Mouse (Mus musculus) heart, embryonic 13.5 days (tissue): Measurements from ENCODE around the gene Vdac1. TPM values are rescaled to one million over a fixed set of nuclear protein-coding genes. Genes with fewer than 3 reads are reported as not detected.

Source experiments
- ATAC-seq: fragments of 200-750 bp; cut with Nextera tagmentation; 2 replicates; pipeline ENCODE4 v1.8.0; 2017; ENCODE audit warnings: moderate TSS enrichment; ENCODE audit not compliant: insufficient number of reproducible peaks, low FRiP score, low TSS enrichment; ENCODE audit errors: extremely low read depth
- H3K27ac ChIP-seq: fragments of 300-500 bp; sonication (generic); replicated peaks from 2 replicates; pipeline ENCODE4 v1.5.1; 2015; ENCODE audit warnings: moderate library complexity, mild to moderate bottlenecking, inconsistent platforms
- H3K27me3 ChIP-seq: fragments of 300-500 bp; sonication (generic); replicated peaks from 2 replicates; pipeline ENCODE4 v1.6.1; 2015; ENCODE audit warnings: mild to moderate bottlenecking, inconsistent platforms
- H3K36me3 ChIP-seq: fragments of 300-500 bp; sonication (generic); 2 replicates; pipeline ENCODE4 v1.6.1; 2015; ENCODE audit warnings: mild to moderate bottlenecking, inconsistent platforms
- H3K4me1 ChIP-seq: fragments of 300-500 bp; sonication (generic); 2 replicates; pipeline ENCODE4 v1.6.1; 2015; ENCODE audit warnings: inconsistent platforms
- H3K4me2 ChIP-seq: fragments of 300-500 bp; sonication (generic); 2 replicates; pipeline ENCODE4 v1.6.1; 2015; ENCODE audit warnings: inconsistent platforms, mild to moderate bottlenecking, moderate library complexity
- H3K4me3 ChIP-seq: fragments of 300-500 bp; sonication (generic); 2 replicates; pipeline ENCODE4 v1.5.1; 2015; ENCODE audit warnings: moderate library complexity, mild to moderate bottlenecking, inconsistent platforms
- H3K9ac ChIP-seq: fragments of 300-500 bp; sonication (generic); 2 replicates; pipeline ENCODE4 v1.6.1; 2015; ENCODE audit warnings: inconsistent platforms, mild to moderate bottlenecking, moderate library complexity
- H3K9me3 ChIP-seq: fragments of 300-500 bp; sonication (generic); 2 replicates; pipeline ENCODE4 v1.6.1; 2016; ENCODE audit warnings: inconsistent platforms
- WGBS: fragments of 180-500 bp; shearing (Covaris S2); methylation state at CpG from one replicate; pipeline ENCODE4 v1.1.7; 2015; ENCODE audit warnings: mixed read lengths; 5-methylcytosine and 5-hydroxymethylcytosine counted together
- polyA plus RNA-seq: library from polyadenylated mRNA; unstranded; fragments of >200 nt; fragmentation: Nextera tagmentation; extraction: Ambion mirVana; gene quantifications from 2 replicates; pipeline ENCODE4 v1.2.1, GENCODE M21; 2015

The Vdac1 gene
- polyA plus RNA-seq, 1 experiment from 2014 or later = 414 TPM

DNA sequence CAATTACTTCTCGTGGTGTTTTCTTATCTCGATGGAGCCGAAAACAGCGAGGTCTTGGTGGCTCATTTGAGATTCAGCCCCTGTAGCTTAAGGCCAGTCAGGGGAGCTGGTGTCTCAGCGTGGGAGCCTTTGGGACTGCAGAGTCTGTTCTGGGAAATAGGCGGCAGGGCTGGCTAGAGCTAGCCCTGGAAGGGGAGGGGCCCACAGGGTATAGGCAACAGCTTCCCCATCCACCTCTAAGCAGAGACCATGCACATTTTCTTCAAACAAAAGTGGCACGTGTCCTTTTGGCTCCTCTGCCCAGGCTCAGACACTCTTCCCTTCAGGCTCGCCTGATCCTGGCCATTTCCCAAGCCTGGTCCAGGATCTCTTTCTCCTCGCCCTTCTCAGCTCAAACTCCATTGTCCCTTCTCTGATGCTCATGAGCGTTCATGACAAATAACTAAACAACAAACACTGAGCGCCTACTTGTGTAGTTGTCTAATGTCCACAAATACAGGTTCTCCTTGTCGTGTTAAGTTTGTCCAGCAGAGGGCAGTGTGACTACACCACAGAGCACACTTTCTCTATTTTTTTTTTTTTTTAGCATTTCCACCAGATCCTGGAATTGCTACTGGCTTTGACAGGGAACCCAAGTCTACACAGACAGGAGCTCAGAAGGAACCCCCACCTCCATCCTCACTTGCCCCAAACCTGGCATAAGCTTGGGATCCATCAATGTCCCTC lies 60.6 kb downstream of the Vdac1 start:
- Histone ChIP-seq H3K9ac (no peak overlapping the region), H3K9me3 (no peaks in the 10 kb centered on the region), H3K4me3 (no peak overlapping the region), H3K4me1 (peaks cover 9% of the 10 kb centered on the region), H3K36me3 (no peaks in the 10 kb centered on the region), H3K4me2 (no peak overlapping the region), H3K27me3 (no peaks in the 10 kb centered on the region), H3K27ac (no peak overlapping the region)
- 31% methylated on average over 12 of the region's 12 CpGs for WGBS
- no peak for ATAC-seq

DNA sequence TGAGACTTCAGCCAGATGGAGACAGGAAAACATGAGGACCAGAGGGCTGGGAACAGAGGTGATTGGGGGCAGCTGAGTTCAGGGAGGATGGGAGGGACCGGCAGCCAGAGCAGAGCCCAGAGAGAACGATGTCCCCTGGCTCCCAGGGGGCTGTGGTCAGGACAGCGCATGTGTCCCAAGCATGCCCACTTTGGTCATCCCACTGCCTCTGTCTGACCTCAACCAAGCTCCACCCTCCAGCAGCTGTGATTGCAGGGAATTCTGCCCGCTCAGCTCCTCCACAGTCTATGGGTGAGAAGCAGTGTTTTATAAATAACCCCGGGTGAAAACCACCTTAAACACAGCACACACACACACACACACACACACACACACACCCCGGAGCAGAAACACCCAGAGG lies 68.8 kb downstream of the Vdac1 start:
- no peak overlapping the region for H3K4me3 ChIP-seq
- 0 out of 2 replicates have a peak overlapping the region, but pooled peaks have one; percentile 9 for H3K9ac ChIP-seq
- no peak for ATAC-seq
- peaks cover 7% of the 10 kb centered on the region; the same call in 1 of the 2 replicates for H3K4me1 ChIP-seq
- no peaks in the 10 kb centered on the region; the same call in 1 of the 2 replicates for H3K9me3 ChIP-seq
- no peak overlapping the region for H3K27ac ChIP-seq
- H3K36me3 ChIP-seq = no peaks in the 10 kb centered on the region
- no peak overlapping the region for H3K4me2 ChIP-seq
- 56% methylated on average over 6 of the region's 6 CpGs for WGBS
- H3K27me3 ChIP-seq = no peaks in the 10 kb centered on the region

DNA sequence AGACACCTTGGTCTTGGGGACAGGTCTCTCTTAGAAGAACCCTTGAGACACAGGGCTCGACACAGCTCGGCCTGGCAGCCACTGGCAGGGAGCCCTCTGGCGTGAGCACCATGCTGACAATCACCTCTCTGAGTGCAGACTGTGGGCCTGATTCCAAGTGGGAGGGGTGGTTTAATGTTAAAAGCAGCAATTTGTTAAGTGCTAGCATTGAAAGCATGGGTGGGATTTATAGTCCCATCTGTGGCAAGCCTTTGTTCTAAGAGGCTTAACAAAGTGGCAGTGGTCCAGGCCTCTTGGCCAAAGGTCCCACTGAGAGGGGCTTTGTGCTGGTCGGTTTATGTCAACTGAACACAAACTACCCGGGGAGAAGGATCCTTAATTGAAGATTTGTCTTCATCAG lies 70.9 kb downstream of the Vdac1 start:
- no peak overlapping the region for H3K4me3 ChIP-seq
- no peak overlapping the region for H3K9ac ChIP-seq
- peaks cover 5% of the 10 kb centered on the region; the same call in 1 of the 2 replicates for H3K27me3 ChIP-seq
- no peaks in the 10 kb centered on the region for H3K36me3 ChIP-seq
- H3K4me1 ChIP-seq = peaks cover 7% of the 10 kb centered on the region; the same call in 1 of the 2 replicates
- no peak overlapping the region for H3K4me2 ChIP-seq
- H3K9me3 ChIP-seq = no peaks in the 10 kb centered on the region; the same call in 1 of the 2 replicates
- no peak for ATAC-seq
- H3K27ac ChIP-seq = no peak overlapping the region
- WGBS = 65% methylated on average over 5 of the region's 5 CpGs

DNA sequence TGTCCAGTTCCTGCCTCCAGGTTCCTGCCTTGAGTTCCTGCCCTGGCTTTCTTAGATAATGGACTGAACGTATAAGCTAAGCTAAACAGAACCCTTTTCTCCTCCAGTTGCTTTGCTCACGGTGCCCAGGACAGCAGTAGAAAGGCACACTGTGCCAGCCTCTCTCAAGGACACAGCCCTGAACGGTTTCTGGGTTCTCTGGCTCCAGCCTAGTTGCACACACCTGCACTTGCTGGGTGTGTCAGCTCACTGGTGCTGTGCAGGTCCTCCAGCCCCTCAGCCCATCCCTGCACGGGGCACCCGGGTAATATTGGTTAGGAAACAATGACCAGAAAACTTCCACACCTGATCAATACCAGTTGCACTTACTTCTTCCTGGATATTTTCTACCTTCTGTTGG lies 71.5 kb downstream of the Vdac1 start:
- Histone ChIP-seq H3K27me3 (peaks cover 10% of the 10 kb centered on the region; the same call in 1 of the 2 replicates), H3K4me2 (no peak overlapping the region), H3K36me3 (no peaks in the 10 kb centered on the region), H3K4me3 (no peak overlapping the region), H3K4me1 (peaks cover 10% of the 10 kb centered on the region), H3K9ac (no peak overlapping the region), H3K27ac (no peak overlapping the region), H3K9me3 (no peaks in the 10 kb centered on the region; the same call in 1 of the 2 replicates)
- 79% methylated on average over 5 of the region's 5 CpGs for WGBS
- no peak for ATAC-seq

DNA sequence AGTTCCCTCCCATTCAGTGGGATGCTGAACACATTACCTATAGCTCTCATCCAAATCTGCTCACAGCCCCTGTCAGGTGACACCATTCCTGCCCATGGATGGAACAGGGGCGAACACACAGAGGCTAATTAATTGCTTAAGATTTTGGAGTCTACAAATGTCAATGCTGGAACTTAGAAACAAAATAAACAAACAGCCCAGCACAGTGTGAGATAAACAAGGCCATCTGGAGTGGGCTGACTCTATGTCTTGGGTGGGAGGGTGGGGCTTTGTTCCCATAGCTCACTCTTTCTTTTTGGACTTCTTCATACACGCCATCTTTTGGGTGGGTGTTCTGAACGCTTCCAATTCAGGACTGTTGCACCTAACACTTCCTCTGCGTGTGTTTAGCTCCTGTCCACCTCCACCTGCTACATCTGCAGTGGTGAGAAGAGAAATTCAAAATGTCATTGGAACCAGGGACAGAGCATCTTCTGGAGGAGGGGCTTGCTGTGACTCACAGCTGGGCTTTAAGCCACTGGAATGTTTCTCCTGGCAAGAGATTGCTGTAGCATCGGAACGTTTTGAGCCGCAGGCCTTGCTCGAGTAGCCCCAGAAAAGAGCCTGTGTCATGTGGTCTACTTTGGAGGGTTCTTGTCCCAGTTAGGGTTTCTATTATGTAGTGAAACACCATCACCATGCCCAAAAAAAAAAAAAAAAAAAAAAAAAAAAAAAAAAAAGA lies 72.6 kb downstream of the Vdac1 start:
- Histone ChIP-seq H3K4me2 (no peak overlapping the region), H3K4me1 (peaks cover 21% of the 10 kb centered on the region), H3K4me3 (no peak overlapping the region), H3K27me3 (peaks cover 14% of the 10 kb centered on the region; the same call in 1 of the 2 replicates), H3K9me3 (no peaks in the 10 kb centered on the region; the same call in 1 of the 2 replicates), H3K36me3 (no peaks in the 10 kb centered on the region), H3K9ac (no peak overlapping the region), H3K27ac (no peak overlapping the region)
- WGBS = 60% methylated on average over 8 of the region's 8 CpGs
- ATAC-seq = no peak

DNA sequence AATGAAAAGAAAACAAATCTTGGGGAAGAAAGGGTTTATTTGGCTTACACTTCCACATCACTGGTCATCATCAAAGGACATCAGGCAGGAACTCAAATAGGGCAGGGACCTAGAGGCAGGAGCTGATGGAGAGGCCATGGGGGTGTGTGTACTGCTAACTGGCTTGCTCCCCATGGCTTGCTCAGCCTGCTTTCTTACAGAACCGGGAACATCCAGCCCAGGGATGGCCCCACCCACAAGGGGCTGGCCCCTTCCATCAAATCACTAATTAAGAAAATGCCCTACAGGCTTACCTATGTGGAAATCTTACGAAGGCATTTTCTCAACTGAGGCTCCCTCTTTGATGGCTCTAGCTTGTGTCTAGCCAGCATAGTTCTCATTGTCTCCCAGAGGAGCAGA lies 73.1 kb downstream of the Vdac1 start:
- Histone ChIP-seq H3K9me3 (no peaks in the 10 kb centered on the region; the same call in 1 of the 2 replicates), H3K27ac (no peak overlapping the region), H3K4me1 (peaks cover 23% of the 10 kb centered on the region), H3K9ac (no peak overlapping the region), H3K4me3 (no peak overlapping the region), H3K27me3 (peaks cover 14% of the 10 kb centered on the region; the same call in 1 of the 2 replicates), H3K4me2 (no peak overlapping the region), H3K36me3 (no peaks in the 10 kb centered on the region)
- 45% methylated on average over 2 of the region's 2 CpGs for WGBS
- no peak for ATAC-seq

DNA sequence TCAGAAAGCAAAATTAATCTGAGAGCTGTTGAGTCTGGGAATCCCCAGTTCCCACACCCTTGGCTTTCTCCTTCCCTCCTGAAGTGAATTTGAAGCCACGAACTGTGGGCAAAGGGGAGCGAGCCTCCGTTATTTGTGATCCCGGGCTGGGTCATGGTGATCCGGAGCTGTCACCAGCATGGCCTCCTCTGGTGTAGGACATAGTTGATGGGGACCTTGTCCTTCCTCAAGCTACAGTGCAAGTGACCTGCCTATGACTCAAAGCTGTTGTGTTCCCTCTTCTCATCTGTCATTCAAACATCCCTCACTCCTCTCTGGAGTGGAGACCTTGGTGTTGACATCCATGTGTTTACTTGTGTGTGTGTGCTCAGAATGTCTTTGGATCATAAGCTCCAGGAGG lies 74.8 kb downstream of the Vdac1 start:
- ATAC-seq = no peak
- Histone ChIP-seq H3K4me3 (no peak overlapping the region), H3K27ac (no peak overlapping the region), H3K4me2 (no peak overlapping the region), H3K9ac (no peak overlapping the region), H3K9me3 (no peaks in the 10 kb centered on the region; the same call in 1 of the 2 replicates), H3K27me3 (peaks cover 14% of the 10 kb centered on the region; the same call in 1 of the 2 replicates), H3K36me3 (no peaks in the 10 kb centered on the region), H3K4me1 (peaks cover 16% of the 10 kb centered on the region)
- WGBS = 77% methylated on average over 5 of the region's 5 CpGs

DNA sequence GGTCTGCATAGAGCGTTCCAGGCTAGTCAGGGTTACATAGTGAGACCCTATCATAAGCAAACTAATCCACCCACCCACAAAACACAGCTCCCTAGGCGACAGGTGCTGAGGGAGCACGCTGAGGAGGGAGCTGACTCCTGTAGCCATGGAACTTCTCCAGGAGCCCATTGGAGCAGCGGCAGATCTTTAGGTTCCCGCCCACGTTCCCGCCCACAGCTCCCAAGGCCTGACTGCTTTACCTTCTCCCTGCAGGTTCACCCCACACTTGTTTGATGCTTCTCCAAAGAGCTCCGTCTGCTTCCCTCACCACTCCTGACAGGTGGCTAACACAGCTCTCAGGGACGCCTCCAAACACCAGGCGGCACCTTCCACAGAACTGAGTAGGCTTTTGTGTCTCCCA lies 76.5 kb downstream of the Vdac1 start:
- peaks cover 14% of the 10 kb centered on the region; the same call in 1 of the 2 replicates for H3K27me3 ChIP-seq
- no peak overlapping the region for H3K4me3 ChIP-seq
- H3K36me3 ChIP-seq = no peaks in the 10 kb centered on the region
- no peak overlapping the region for H3K9ac ChIP-seq
- no peaks in the 10 kb centered on the region for H3K9me3 ChIP-seq
- ATAC-seq = no peak
- H3K4me2 ChIP-seq = no peak overlapping the region
- 25% methylated on average over 10 of the region's 10 CpGs for WGBS
- H3K27ac ChIP-seq = no peak overlapping the region
- H3K4me1 ChIP-seq = peaks cover 16% of the 10 kb centered on the region

Other genes with a start within 250 kb of the Vdac1 start
- not detected in 2 replicates for gene Olfr1373, start 215.3 kb upstream of the Vdac1 start, polyA plus RNA-seq
- not detected in 2 replicates for gene Olfr1371, start 146.9 kb upstream of the Vdac1 start, polyA plus RNA-seq
- 467 and 522 TPM in 2 replicates for gene Skp1a, start 128.9 kb upstream of the Vdac1 start, polyA plus RNA-seq
- 3.5 and 4.3 TPM in 2 replicates for gene Tcf7, start 77.8 kb upstream of the Vdac1 start, polyA plus RNA-seq
- gene 9530068E07Rik, start 35.6 kb downstream of the Vdac1 start, polyA plus RNA-seq = 193 and 201 TPM in 2 replicates